Mouse (Mus musculus) right cerebral cortex, adult 18-20 months (tissue): Measurements from ENCODE around the gene G6pd2.

Experiments
- DNase-seq: peaks from one replicate; pipeline ENCODE4 v3.0.0; 2022; ENCODE audit warnings: mixed read lengths

G6pd2 gene

GRCm38 (mm10) chr5:61808516-61808915 lies at the start of gene G6pd2:
G6pd2 (plus strand) TSS chr5:61808816.
- DNase-seq: no peak

GRCm38 (mm10) chr5:61764214-61764613 lies 44.4 kb upstream of the G6pd2 start:
- no peak for DNase-seq

- DNase-seq: no peak
Observed at GRCm38 (mm10) chr5:61832935-61833551, 24.4 kb downstream of the G6pd2 start.

GRCm38 (mm10) chr5:61843891-61844290 lies 35.3 kb downstream of the G6pd2 start:
- no peak for DNase-seq
